Mouse (Mus musculus): ENCODE measurements around the gene H2al1h.
"Not testable (repeated sequence)": the region's sequence is repeated elsewhere in the genome, so short reads cannot be mapped to it uniquely, and the experiment has no call there.

GRCm38 (mm10) chrX:11302132-11302531, 19.2 kb upstream of the H2al1h start, which contains the start of gene H2al1b:
- not testable (repeated sequence) for TF ChIP-seq CTCF (IDR thresholded peaks at IDR 0.05; ENCODE audit: control insufficient read depth, insufficient read depth, low read length); POLR2A (IDR thresholded peaks at IDR 0.05; ENCODE audit: borderline replicate concordance, control insufficient read depth, low read depth, low read length)
